Mouse (Mus musculus): ENCODE measurements around the gene Pycr1. TPM values are rescaled to one million over a fixed set of nuclear protein-coding genes. Genes with fewer than 3 reads are reported as not detected.
A peak's percentile ranks its signal among the peaks of the same experiment; 100 is the strongest.

Gene Pycr1
- total and polyA plus RNA-seq, 3 experiments: 21.0 to 75.3 (median 32.3) TPM

GRCm38 (mm10) chr11:120673594-120674122 lies 30.1 kb upstream of the Pycr1 start:
- peaks cover 4% of the 10 kb centered on the region; the same call in 1 of the 2 replicates for H3K79me2 ChIP-seq (replicated peaks; ENCODE audit: control insufficient read depth, extremely low read depth, insufficient read depth, poor library complexity, severe bottlenecking)
- peak overlapping the region; percentile 89 for H3K9ac ChIP-seq (ENCODE audit: insufficient read depth, low read depth)
- no peaks in the 10 kb centered on the region for H3K9me3 ChIP-seq (replicated peaks; ENCODE audit: low read length)
- dilution Hi-C loops (cut with MboI; ENCODE audit: extremely low pct_ligation_motif_present, extremely low pct_unique_long_range_greater_than_20kb, low sequenced_read_pairs) (no loop called here), in situ Hi-C loops (cut with MboI; ENCODE audit: low pct_ligation_motif_present, low pct_unique_long_range_greater_than_20kb, low sequenced_read_pairs) (no loop called here)
- peak overlapping the region; percentile 70 for H3K4me2 ChIP-seq (ENCODE audit: insufficient read depth, low read depth, poor library complexity, severe bottlenecking)
- H3K36me3 ChIP-seq (replicated peaks in 1 of 2; ENCODE audit: control insufficient read depth in 1 of 2, insufficient read depth in 1 of 2, low read length in 1 of 2): peaks cover 18 to 33% of the 10 kb centered on the region in 2 experiments
- H3K4me1 ChIP-seq (ENCODE audit: control insufficient read depth in 1 of 2, insufficient read depth in 2 of 2): peaks cover 2 to 43% of the 10 kb centered on the region in 2 experiments; a peak in 2 of 4 replicates
- peak overlapping the region; percentile 75 for H3K27ac ChIP-seq (ENCODE audit: insufficient read depth, low read depth)
- TF ChIP-seq EP300 (IDR thresholded peaks at IDR 0.05; ENCODE audit: low read length) (0 out of 2 replicates have a peak, but pooled peaks have one; percentile 18), MAZ (IDR thresholded peaks at IDR 0.05; ENCODE audit: low read depth, low read length) (0 out of 2 replicates have a peak, but pooled peaks have one; percentile 2), CHD2 (IDR thresholded peaks at IDR 0.05; ENCODE audit: low read length) (no peak), ELF1 (IDR thresholded peaks at IDR 0.05; ENCODE audit: low read depth, low read length) (no peak), ZMIZ1 (IDR thresholded peaks at IDR 0.05; ENCODE audit: low read depth, low read length) (no peak; the same call in 1 of the 2 replicates), BHLHE40 (IDR thresholded peaks at IDR 0.05; ENCODE audit: low read depth, low read length) (peak; percentile 8; the same call in 1 of the 2 replicates), ZKSCAN1 (IDR thresholded peaks at IDR 0.05; ENCODE audit: borderline replicate concordance, low read depth, low read length) (no peak), PAX5 (IDR thresholded peaks at IDR 0.05; ENCODE audit: low read length) (no peak), ZNF384 (IDR thresholded peaks at IDR 0.05; ENCODE audit: low read depth, low read length) (no peak), MAX (IDR thresholded peaks at IDR 0.05; ENCODE audit: low read length) (peak; percentile 62), RCOR1 (conservative IDR thresholded peaks at IDR 0.05; ENCODE audit: low read depth, low read length) (no peak), MXI1 (IDR thresholded peaks at IDR 0.05; ENCODE audit: low read depth, low read length) (no peak), MYC (IDR thresholded peaks at IDR 0.05; ENCODE audit: low read depth, low read length) (no peak), CHD1 (IDR thresholded peaks at IDR 0.05; ENCODE audit: low read depth, low read length) (0 out of 2 replicates have a peak, but pooled peaks have one; percentile 40), GABPA (IDR thresholded peaks at IDR 0.05; ENCODE audit: insufficient replicate concordance, low read depth, low read length) (no peak), POLR2AphosphoS2 (IDR thresholded peaks at IDR 0.05; ENCODE audit: low read depth, low read length) (no peak), USF1 (IDR thresholded peaks at IDR 0.05; ENCODE audit: low read depth, low read length) (no peak), HCFC1 (IDR thresholded peaks at IDR 0.05; ENCODE audit: low read depth, low read length) (no peak), KAT2A (IDR thresholded peaks at IDR 0.05; ENCODE audit: insufficient replicate concordance, low read length) (no peak), MAFK (IDR thresholded peaks at IDR 0.05; ENCODE audit: insufficient replicate concordance, low read length) (peak; percentile 81; the same call in 1 of the 2 replicates), TBP (conservative IDR thresholded peaks at IDR 0.05; ENCODE audit: low read depth, low read length) (peak; percentile 64; the same call in 1 of the 2 replicates), JUND (conservative IDR thresholded peaks at IDR 0.05; ENCODE audit: low read depth, low read length) (no peak), IRF4 (IDR thresholded peaks at IDR 0.05; ENCODE audit: low read depth, low read length) (no peak), E2F4 (IDR thresholded peaks at IDR 0.05; ENCODE audit: insufficient replicate concordance, low read depth, low read length) (no peak), JUN (IDR thresholded peaks at IDR 0.05; ENCODE audit: insufficient read depth, low read depth, low read length) (no peak), ETS1 (conservative IDR thresholded peaks at IDR 0.05; ENCODE audit: low read depth, low read length) (no peak), USF2 (conservative IDR thresholded peaks at IDR 0.05; ENCODE audit: low read depth, low read length) (no peak), NRF1 (IDR thresholded peaks at IDR 0.05; ENCODE audit: low read depth, low read length) (no peak), UBTF (IDR thresholded peaks at IDR 0.05; ENCODE audit: low read depth, low read length) (peak; percentile 8; the same call in 1 of the 2 replicates), SIN3A (IDR thresholded peaks at IDR 0.05; ENCODE audit: low read length) (no peak; the same call in 1 of the 2 replicates), POLR2A (IDR thresholded peaks at IDR 0.05; ENCODE audit: low read depth, low read length) (no peak; the same call in 1 of the 2 replicates), NELFE (IDR thresholded peaks at IDR 0.05; ENCODE audit: low read depth, low read length) (peak; percentile 8; the same call in 1 of the 2 replicates), CTCF (conservative IDR thresholded peaks at IDR 0.05 in 1 of 2, IDR thresholded peaks at IDR 0.05 in 1 of 2; ENCODE audit: low read depth in 2 of 2, low read length in 2 of 2) (no peak), RAD21 (IDR thresholded peaks at IDR 0.05; ENCODE audit: low read depth, low read length) (no peak; the same call in none of the 2 replicates), TCF12 (IDR thresholded peaks at IDR 0.05; ENCODE audit: low read depth, low read length) (peak; percentile 20; the same call in 1 of the 2 replicates), MEF2A (IDR thresholded peaks at IDR 0.05; ENCODE audit: borderline replicate concordance, low read depth, low read length) (0 out of 2 replicates have a peak, but pooled peaks have one; percentile 34), ZC3H11A (IDR thresholded peaks at IDR 0.05; ENCODE audit: low read depth, low read length) (no peak), SMC3 (IDR thresholded peaks at IDR 0.05; ENCODE audit: low read depth, low read length) (no peak; the same call in 1 of the 2 replicates)
- peak; percentile 62 for DNase-seq (ENCODE audit: extremely low read depth)
- no peaks in the 10 kb centered on the region for H3K27me3 ChIP-seq (replicated peaks)
- peak overlapping the region; percentile 61 to 85 (median 71) for H3K4me3 ChIP-seq (replicated peaks in 1 of 3; ENCODE audit: low read depth in 2 of 3, low read length in 2 of 3, poor library complexity in 1 of 3)
